Comparison of ENCODE assay signal across 20 mouse cellular contexts in genomic region chr6:125107705-125108104, GRCm38 (mm10). TPM values are rescaled to one million over a fixed set of nuclear protein-coding genes. Genes with fewer than 3 reads are reported as not detected.
DNase-seq lines count a peak whose midpoint lies in the region; ATAC-seq and TF ChIP-seq lines count a peak whose summit lies in the region.
"Had no signal": no experiment of that assay in that cellular context is flagged by ENCODE, and none has a peak within 500 bp of the region (broad histone marks: within the 10 kb centered on the region; RNA-seq: fewer than 3 reads in every experiment).

No protein-coding gene starts in this region.

- intact Hi-C loops in gastrocnemius, adult 2 months (cut with DNase I) = no loop called here

- no peaks in the 10 kb centered on the region for H3K4me1 ChIP-seq in liver, adult 2 months (ENCODE audit: control insufficient read depth, insufficient read depth, low read length)
- peaks cover 24% of the 10 kb centered on the region for H3K4me1 ChIP-seq in liver, embryonic 12.5 days
- H3K4me1 ChIP-seq: embryonic facial prominence, embryonic 15.5 days; forebrain, embryonic 10.5 days; hindbrain, embryonic 15.5 days; midbrain, embryonic 13.5 days had no signal

- no peaks in the 10 kb centered on the region for H3K79me2 ChIP-seq in liver, adult 2 months (ENCODE audit: control insufficient read depth, insufficient read depth, low read length)

- H3K4me2 ChIP-seq in liver, embryonic 12.5 days = no peak overlapping the region
- H3K4me2 ChIP-seq: embryonic facial prominence, embryonic 15.5 days; heart, embryonic 11.5 days; hindbrain, embryonic 15.5 days; midbrain, embryonic 13.5 days had no signal

- peaks cover 83% of the 10 kb centered on the region for H3K36me3 ChIP-seq in liver, adult 2 months (ENCODE audit: control insufficient read depth, insufficient read depth, low read length)
- H3K36me3 ChIP-seq in liver, embryonic 12.5 days = peaks cover 99% of the 10 kb centered on the region

- no peaks in the 10 kb centered on the region for H3K27me3 ChIP-seq in liver, adult 2 months (ENCODE audit: control insufficient read depth, insufficient read depth, low read length)
- no peaks in the 10 kb centered on the region for H3K27me3 ChIP-seq in liver, embryonic 12.5 days (replicated peaks)
- H3K27me3 ChIP-seq: embryonic facial prominence, embryonic 15.5 days; hindbrain, embryonic 15.5 days; midbrain, embryonic 13.5 days had no signal

- peak; percentile 34 for TF ChIP-seq CTCF in gastrocnemius, adult 2 months (IDR thresholded peaks at IDR 0.05)
- peak; percentile 28; the same call in 1 of the 2 replicates for TF ChIP-seq CTCF in liver, adult 2 months (IDR thresholded peaks at IDR 0.05; ENCODE audit: low read depth, low read length)

- DNase-seq in gastrocnemius, adult 2 months = no peak
- no peak for DNase-seq in gastrocnemius, postnatal 4 days (ENCODE audit: low spot score in 2 of 2)
- no peak for DNase-seq in liver, adult 2 months (ENCODE audit: extremely low read depth, low read depth, low spot score)
- peak; percentile 26 for DNase-seq in A20 (ENCODE audit: low read depth, low spot score)
- peak; percentile 76 for DNase-seq in ZHBTc4 (ENCODE audit: low read depth, low spot score)
- no peak for DNase-seq in cerebellum, adult 18-20 months
- DNase-seq in spleen, adult 18-20 months = no peak
- DNase-seq: adrenal gland, postnatal 25 days; embryo, embryonic 11 days; gastrocnemius, postnatal 25 days; heart, postnatal 14 days; kidney, adult 8-10 months; lung, adult 18-20 months had no signal

- H3K4me3 ChIP-seq in gastrocnemius, adult 2 months = no peak overlapping the region
- no peak overlapping the region for H3K4me3 ChIP-seq in liver, adult 2 months (ENCODE audit: insufficient read depth, low read depth, low read length)
- H3K4me3 ChIP-seq in liver, embryonic 12.5 days = no peak overlapping the region
- H3K4me3 ChIP-seq: embryonic facial prominence, embryonic 15.5 days; forebrain, embryonic 10.5 days; hindbrain, embryonic 15.5 days; midbrain, embryonic 13.5 days; myocyte had no signal

- H3K27ac ChIP-seq in gastrocnemius, adult 2 months = no peak overlapping the region
- H3K27ac ChIP-seq in liver, adult 2 months (replicated peaks; ENCODE audit: insufficient read depth, low read depth, low read length) = no peak overlapping the region
- no peak overlapping the region for H3K27ac ChIP-seq in liver, embryonic 12.5 days
- H3K27ac ChIP-seq: embryonic facial prominence, embryonic 15.5 days; forebrain, embryonic 10.5 days; hindbrain, embryonic 15.5 days; midbrain, embryonic 13.5 days had no signal

- ATAC-seq in liver, embryonic 12.5 days = no peak
- ATAC-seq: midbrain, embryonic 13.5 days had no signal

- no peak overlapping the region for H3K9ac ChIP-seq in liver, adult 2 months (ENCODE audit: low read depth, low read length)
- H3K9ac ChIP-seq in liver, embryonic 12.5 days = no peak overlapping the region
- H3K9ac ChIP-seq: embryonic facial prominence, embryonic 15.5 days; hindbrain, embryonic 15.5 days; midbrain, embryonic 13.5 days had no signal

- 97% methylated on average over 2 of the region's 2 CpGs for WGBS in liver, adult 2 months
- 86% methylated on average over 2 of the region's 2 CpGs for WGBS in liver, embryonic 12.5 days (ENCODE audit: insufficient replicate concordance)

- no peaks in the 10 kb centered on the region for H3K9me3 ChIP-seq in liver, embryonic 12.5 days (replicated peaks)
- H3K9me3 ChIP-seq: embryonic facial prominence, embryonic 15.5 days; forebrain, embryonic 10.5 days; hindbrain, embryonic 15.5 days; midbrain, embryonic 13.5 days had no signal

- TF ChIP-seq POLR2A in liver, adult 2 months (IDR thresholded peaks at IDR 0.05; ENCODE audit: extremely low read depth, insufficient read depth, low read length) = no peak

RNA-seq across cellular contexts. Expression of gene Chd4, which starts 11.9 kb away (rescaled TPM):
- total RNA-seq in gastrocnemius, adult 2 months (2021) = 10 to 100 TPM; 68.8 to 71.2 TPM
- total RNA-seq in gastrocnemius, postnatal 4 days (2021) = 100 to 1,000 TPM; 160 to 164 TPM
- total RNA-seq in liver, adult 2 months (2014; rRNA removed) = 30.0 and 30.5 TPM in 2 replicates
- 14.0 and 14.4 TPM in 2 replicates for polyA plus RNA-seq in liver, adult 2 months (2012; rRNA removed)
- 38.3 and 40.5 TPM in 2 replicates for polyA plus RNA-seq in liver, embryonic 12.5 days (2016; fragmentation: Nextera tagmentation; extraction: Ambion mirVana)

RNA-seq across cellular contexts. Expression of gene Nop2, which starts 24.0 kb away (rescaled TPM):
- total RNA-seq in gastrocnemius, adult 2 months (2021) = 10 to 100 TPM; 17.9 to 18.1 TPM
- 10 to 100 TPM; 26.7 to 28.5 TPM for total RNA-seq in gastrocnemius, postnatal 4 days (2021)
- total RNA-seq in liver, adult 2 months (2014; rRNA removed) = 8.2 and 9.7 TPM in 2 replicates
- 7.7 and 11.0 TPM in 2 replicates for polyA plus RNA-seq in liver, adult 2 months (2012; rRNA removed)
- 83.1 and 85.3 TPM in 2 replicates for polyA plus RNA-seq in liver, embryonic 12.5 days (2016; fragmentation: Nextera tagmentation; extraction: Ambion mirVana)

RNA-seq across cellular contexts. Expression of gene Iffo1, which starts 37.3 kb away (rescaled TPM):
- 1 to 10 TPM; 7.8 to 9.4 TPM for total RNA-seq in gastrocnemius, adult 2 months (2021)
- 100 to 1,000 TPM in 1 of 2 experiments, 10 to 100 TPM in 1; 90.6 to 108 TPM for total RNA-seq in gastrocnemius, postnatal 4 days (2021)
- 2.5 and 2.6 TPM in 2 replicates for total RNA-seq in liver, adult 2 months (2014; rRNA removed)
- 7.5 and 9.9 TPM in 2 replicates for polyA plus RNA-seq in liver, adult 2 months (2012; rRNA removed)
- polyA plus RNA-seq in liver, embryonic 12.5 days (2016; fragmentation: Nextera tagmentation; extraction: Ambion mirVana) = 6.6 and 7.3 TPM in 2 replicates

RNA-seq across cellular contexts. Expression of gene Lpar5, which starts 40.0 kb away (rescaled TPM):
- not detected for total RNA-seq in gastrocnemius, adult 2 months (2021)
- total RNA-seq in gastrocnemius, postnatal 4 days (2021) = under 1 TPM; 0.20 to 0.31 TPM
- 0.27 TPM in 1 of 2 replicates, not detected in the other for total RNA-seq in liver, adult 2 months (2014; rRNA removed)
- 0.42 and 1.2 TPM in 2 replicates for polyA plus RNA-seq in liver, adult 2 months (2012; rRNA removed)
- 1.9 and 2.2 TPM in 2 replicates for polyA plus RNA-seq in liver, embryonic 12.5 days (2016; fragmentation: Nextera tagmentation; extraction: Ambion mirVana)
- total RNA-seq: gastrocnemius, postnatal 25 days had no signal
- polyA plus RNA-seq: myocyte had no signal

RNA-seq across cellular contexts. Expression of gene Acrbp, which starts 58.2 kb away (rescaled TPM):
- total RNA-seq in gastrocnemius, adult 2 months (2021) = 1 to 10 TPM; 2.4 to 4.5 TPM
- total RNA-seq in gastrocnemius, postnatal 4 days (2021) = 1 to 10 TPM; 3.9 to 4.6 TPM
- 3.2 and 4.1 TPM in 2 replicates for total RNA-seq in liver, adult 2 months (2014; rRNA removed)
- polyA plus RNA-seq in liver, adult 2 months (2012; rRNA removed) = 6.6 and 7.8 TPM in 2 replicates
- polyA plus RNA-seq in liver, embryonic 12.5 days (2016; fragmentation: Nextera tagmentation; extraction: Ambion mirVana) = 2.8 and 3.7 TPM in 2 replicates

Comparison
In these comparisons a context has a peak if more than half of its experiments do, and no peak if none do; other contexts are left out.
1. RNA of gene Iffo1, which starts 37.3 kb away (total RNA-seq): 90.6 to 108 TPM in gastrocnemius, postnatal 4 days; 7.8 to 9.4 TPM in gastrocnemius, adult 2 months and 2.5 to 2.6 TPM in liver, adult 2 months; every median in the first group is over 4 times any median in the second.
2. DNase-seq: peak in A20 (single experiment) and ZHBTc4 (single experiment); none in gastrocnemius, adult 2 months (single experiment), gastrocnemius, postnatal 4 days (0 of 2), liver, adult 2 months (single experiment), cerebellum, adult 18-20 months (0 of 2) and spleen, adult 18-20 months (0 of 2).